Mouse (Mus musculus): ENCODE data around the gene Map2k4.

GRCm38 (mm10) chr11:65653932-65654331, 134.2 kb downstream of the Map2k4 start:
- TF ChIP-seq CTCF (IDR thresholded peaks at IDR 0.05; ENCODE audit: borderline replicate concordance, control insufficient read depth, extremely low read depth, insufficient read depth, low read length, poor library complexity), result no peak
- TF ChIP-seq POLR2A (IDR thresholded peaks at IDR 0.05; ENCODE audit: control insufficient read depth, extremely low read depth, insufficient read depth, low read length, poor library complexity), result no peak

Measured in thymus, adult 2 months (tissue).